Mouse (Mus musculus): ENCODE measurements at regions not wholly inside any gene's neighbourhood (a gene's known extent, or its start where the extent isn't known, plus 50 kb on each side); places are given as distances from the start of the nearest gene placed in this dataset.

- DNase-seq (ENCODE audit: low spot score) = no peak
- no peak overlapping the region for H3K27ac ChIP-seq
- 54% methylated on average over 10 of the region's 10 CpGs for WGBS
These were observed 56.4 kb downstream of the Cxcr4 start for GRCm38 (mm10) chr1:128535537-128536150.

GRCm38 (mm10) chr1:128532632-128533031 is 59.5 kb downstream of the Cxcr4 start:
- H3K4me1 ChIP-seq = peaks cover 34% of the 10 kb centered on the region
- H3K27ac ChIP-seq = no peak overlapping the region
- H3K27me3 ChIP-seq (ENCODE audit: insufficient read depth, poor library complexity, severe bottlenecking) = no peaks in the 10 kb centered on the region
- DNase-seq (ENCODE audit: low spot score) = peak; percentile 81
- H3K36me3 ChIP-seq = no peaks in the 10 kb centered on the region
- no peaks in the 10 kb centered on the region for H3K9me3 ChIP-seq
- no peak overlapping the region for H3K4me3 ChIP-seq
- 0% methylated on average over 4 of the region's 4 CpGs for WGBS

More at GRCm38 (mm10) chr1:128535537-128536150, 56.4 kb downstream of the Cxcr4 start:
- Histone ChIP-seq H3K4me3 (no peak overlapping the region), H3K27me3 (ENCODE audit: insufficient read depth, poor library complexity, severe bottlenecking) (0 out of 2 replicates have a peak, but pooled peaks cover 7% of the 10 kb centered on the region), H3K4me1 (peaks cover 37% of the 10 kb centered on the region), H3K9me3 (no peaks in the 10 kb centered on the region), H3K36me3 (no peaks in the 10 kb centered on the region)

- Histone ChIP-seq H3K4me3 (no peak overlapping the region), H3K4me1 (peaks cover 23% of the 10 kb centered on the region), H3K9me3 (no peaks in the 10 kb centered on the region), H3K27me3 (ENCODE audit: insufficient read depth, poor library complexity, severe bottlenecking) (no peaks in the 10 kb centered on the region), H3K36me3 (no peaks in the 10 kb centered on the region), H3K27ac (no peak overlapping the region)
- 71% methylated on average over 4 of the region's 4 CpGs for WGBS
- no peak for DNase-seq (ENCODE audit: low spot score)
These were observed 62.1 kb downstream of the Cxcr4 start for GRCm38 (mm10) chr1:128529808-128530545.

GRCm38 (mm10) chr1:128519234-128519633 is 72.9 kb downstream of the Cxcr4 start:
- no peak for DNase-seq (ENCODE audit: low spot score)
- Histone ChIP-seq H3K36me3 (no peaks in the 10 kb centered on the region), H3K27me3 (ENCODE audit: insufficient read depth, poor library complexity, severe bottlenecking) (no peaks in the 10 kb centered on the region), H3K9me3 (no peaks in the 10 kb centered on the region), H3K4me3 (no peak overlapping the region), H3K27ac (no peak overlapping the region), H3K4me1 (no peaks in the 10 kb centered on the region)
- WGBS = 84% methylated on average over 4 of the region's 4 CpGs

GRCm38 (mm10) chr1:128518514-128518913 is 73.6 kb downstream of the Cxcr4 start:
- no peak for DNase-seq (ENCODE audit: low spot score)
- Histone ChIP-seq H3K27me3 (ENCODE audit: insufficient read depth, poor library complexity, severe bottlenecking) (no peaks in the 10 kb centered on the region), H3K9me3 (no peaks in the 10 kb centered on the region), H3K4me3 (no peak overlapping the region), H3K36me3 (no peaks in the 10 kb centered on the region), H3K4me1 (no peaks in the 10 kb centered on the region), H3K27ac (no peak overlapping the region)
- 88% methylated on average over 5 of the region's 5 CpGs for WGBS

GRCm38 (mm10) chr1:128517351-128517750 is 74.7 kb downstream of the Cxcr4 start:
- 75% methylated on average over 1 of the region's 1 CpGs for WGBS

GRCm38 (mm10) chr1:128514327-128514726 is 77.8 kb downstream of the Cxcr4 start:
- H3K4me1 ChIP-seq = no peaks in the 10 kb centered on the region
- H3K4me3 ChIP-seq = no peak overlapping the region
- 90% methylated on average over 1 of the region's 1 CpGs for WGBS
- no peaks in the 10 kb centered on the region for H3K36me3 ChIP-seq
- no peak overlapping the region for H3K27ac ChIP-seq
- H3K27me3 ChIP-seq (ENCODE audit: insufficient read depth, poor library complexity, severe bottlenecking) = no peaks in the 10 kb centered on the region
- no peak for DNase-seq (ENCODE audit: low spot score)
- no peaks in the 10 kb centered on the region for H3K9me3 ChIP-seq

More at GRCm38 (mm10) chr1:128517351-128517750, 74.7 kb downstream of the Cxcr4 start:
- H3K4me3 ChIP-seq = no peak overlapping the region
- no peaks in the 10 kb centered on the region for H3K4me1 ChIP-seq
- no peaks in the 10 kb centered on the region for H3K9me3 ChIP-seq
- no peak for DNase-seq (ENCODE audit: low spot score)
- H3K27me3 ChIP-seq (ENCODE audit: insufficient read depth, poor library complexity, severe bottlenecking) = no peaks in the 10 kb centered on the region
- H3K27ac ChIP-seq = no peak overlapping the region
- no peaks in the 10 kb centered on the region for H3K36me3 ChIP-seq

- Histone ChIP-seq H3K4me1 (no peaks in the 10 kb centered on the region), H3K4me3 (no peak overlapping the region), H3K27ac (no peak overlapping the region), H3K27me3 (ENCODE audit: insufficient read depth, poor library complexity, severe bottlenecking) (no peaks in the 10 kb centered on the region), H3K9me3 (no peaks in the 10 kb centered on the region), H3K36me3 (no peaks in the 10 kb centered on the region)
- DNase-seq (ENCODE audit: low spot score) = no peak
- WGBS = 78% methylated on average over 2 of the region's 2 CpGs
These were observed 78.2 kb downstream of the Cxcr4 start for GRCm38 (mm10) chr1:128513911-128514310.

- Histone ChIP-seq H3K36me3 (no peaks in the 10 kb centered on the region), H3K9me3 (no peaks in the 10 kb centered on the region), H3K4me1 (no peaks in the 10 kb centered on the region), H3K27me3 (ENCODE audit: insufficient read depth, poor library complexity, severe bottlenecking) (no peaks in the 10 kb centered on the region), H3K4me3 (no peak overlapping the region), H3K27ac (no peak overlapping the region)
- no peak for DNase-seq (ENCODE audit: low spot score)
- WGBS = 85% methylated on average over 4 of the region's 4 CpGs
These were observed 78.9 kb downstream of the Cxcr4 start for GRCm38 (mm10) chr1:128513153-128513552.

GRCm38 (mm10) chr1:128508816-128509461 is 83.2 kb downstream of the Cxcr4 start:
- Histone ChIP-seq H3K4me1 (no peaks in the 10 kb centered on the region), H3K4me3 (no peak overlapping the region), H3K36me3 (no peaks in the 10 kb centered on the region), H3K27me3 (ENCODE audit: insufficient read depth, poor library complexity, severe bottlenecking) (no peaks in the 10 kb centered on the region), H3K9me3 (no peaks in the 10 kb centered on the region), H3K27ac (no peak overlapping the region)
- 70% methylated on average over 2 of the region's 2 CpGs for WGBS
- DNase-seq (ENCODE audit: low spot score) = peak; percentile 33

GRCm38 (mm10) chr1:128506551-128507313 is 85.4 kb downstream of the Cxcr4 start:
- WGBS = 73% methylated on average over 4 of the region's 4 CpGs
- no peaks in the 10 kb centered on the region for H3K4me1 ChIP-seq
- no peak overlapping the region for H3K4me3 ChIP-seq
- no peak overlapping the region for H3K27ac ChIP-seq
- no peaks in the 10 kb centered on the region for H3K9me3 ChIP-seq
- DNase-seq (ENCODE audit: low spot score) = no peak
- no peaks in the 10 kb centered on the region for H3K36me3 ChIP-seq
- H3K27me3 ChIP-seq (ENCODE audit: insufficient read depth, poor library complexity, severe bottlenecking) = no peaks in the 10 kb centered on the region

- WGBS = 59% methylated on average over 4 of the region's 4 CpGs
- peak; percentile 56 for DNase-seq (ENCODE audit: low spot score)
- Histone ChIP-seq H3K27ac (no peak overlapping the region), H3K9me3 (no peaks in the 10 kb centered on the region), H3K4me1 (no peaks in the 10 kb centered on the region), H3K4me3 (no peak overlapping the region), H3K36me3 (no peaks in the 10 kb centered on the region), H3K27me3 (ENCODE audit: insufficient read depth, poor library complexity, severe bottlenecking) (no peaks in the 10 kb centered on the region)
These were observed 87.2 kb upstream of the Dars start for GRCm38 (mm10) chr1:128504371-128504770.

All from heart, embryonic 10.5 days (tissue).